Mouse (Mus musculus): ENCODE results near the gene Slc27a1. TPM values are rescaled to one million over a fixed set of nuclear protein-coding genes. Genes with fewer than 3 reads are reported as not detected.

Slc27a1 gene
- 14.2 and 19.8 TPM in 2 replicates for polyA plus RNA-seq (2012; ENCODE audit: low replicate concordance)

DNA sequence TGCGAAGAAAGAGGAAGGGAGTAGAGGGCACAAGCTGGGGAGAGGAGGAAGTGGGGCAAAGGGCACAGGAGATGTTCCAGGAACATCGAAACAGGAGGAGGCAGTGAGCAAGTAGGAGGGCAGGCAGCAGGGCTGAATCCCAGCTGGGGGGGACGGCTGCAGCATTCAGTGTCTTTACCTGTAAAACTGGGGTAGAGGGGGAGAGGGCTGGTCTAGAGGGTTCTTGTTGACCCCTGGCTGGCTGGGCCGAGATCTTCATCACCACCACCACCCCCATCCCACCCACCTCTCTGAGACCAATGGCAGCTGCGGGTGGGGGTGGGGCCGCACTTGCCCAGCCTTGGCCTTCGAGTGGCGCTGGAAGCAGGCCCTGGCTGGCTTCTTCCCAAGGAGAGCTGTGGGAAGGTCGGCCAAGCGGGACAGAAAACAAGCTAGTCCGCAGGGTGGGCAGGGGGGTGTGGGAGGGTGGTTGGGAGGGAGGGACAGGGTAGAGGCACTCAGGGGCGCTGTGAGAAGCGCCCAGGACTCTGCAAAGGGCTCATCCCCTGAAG lies at the start of gene Slc27a1:
Gene Slc27a1, plus strand, starts transcription at position 496 of the 551 bp plus-strand sequence.

DNA sequence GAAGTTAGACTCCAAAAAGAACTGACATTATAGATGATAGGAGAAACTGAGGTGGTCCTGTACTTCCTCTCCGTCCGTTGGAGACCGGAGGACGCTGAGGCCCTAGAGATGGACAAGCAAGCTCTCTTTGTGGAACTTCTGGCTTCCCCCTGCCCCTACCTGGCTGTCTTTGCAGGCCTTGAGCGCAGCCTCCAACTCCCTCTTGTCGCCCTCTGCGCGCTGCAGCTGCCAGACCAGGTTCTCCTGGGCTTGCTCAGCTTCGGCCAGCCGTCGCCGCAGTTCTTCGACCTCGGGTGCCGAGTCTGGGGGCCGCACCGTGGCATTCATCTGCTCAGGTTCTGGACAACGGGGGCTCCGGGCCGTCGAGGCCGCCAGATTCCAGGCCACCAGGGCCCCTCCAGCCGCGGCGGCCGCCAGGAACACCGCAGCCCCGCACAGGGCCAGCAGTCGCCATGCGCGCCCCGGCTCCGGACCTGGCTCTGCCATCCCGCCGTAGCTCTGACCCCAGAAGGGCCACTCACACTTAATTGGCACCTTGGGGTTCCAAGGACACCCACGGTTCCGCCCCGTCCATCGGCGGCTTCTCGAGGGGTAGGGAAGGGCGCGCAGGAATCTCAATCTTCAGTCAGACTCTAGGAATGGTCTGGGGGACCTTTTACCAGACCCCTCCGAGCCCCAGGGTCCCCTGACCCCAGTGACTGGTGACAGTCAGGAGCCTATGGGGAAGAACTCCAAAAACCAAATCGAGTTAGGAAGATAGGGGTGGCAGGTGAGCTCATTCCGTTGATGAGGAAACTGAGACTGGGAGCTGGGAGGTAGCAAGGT lies 43.2 kb upstream of the Slc27a1 start, which contains the start of gene Ccdc194:
Gene Ccdc194, minus strand, starts transcription at position 486 of the 825 bp plus-strand sequence.

DNA sequence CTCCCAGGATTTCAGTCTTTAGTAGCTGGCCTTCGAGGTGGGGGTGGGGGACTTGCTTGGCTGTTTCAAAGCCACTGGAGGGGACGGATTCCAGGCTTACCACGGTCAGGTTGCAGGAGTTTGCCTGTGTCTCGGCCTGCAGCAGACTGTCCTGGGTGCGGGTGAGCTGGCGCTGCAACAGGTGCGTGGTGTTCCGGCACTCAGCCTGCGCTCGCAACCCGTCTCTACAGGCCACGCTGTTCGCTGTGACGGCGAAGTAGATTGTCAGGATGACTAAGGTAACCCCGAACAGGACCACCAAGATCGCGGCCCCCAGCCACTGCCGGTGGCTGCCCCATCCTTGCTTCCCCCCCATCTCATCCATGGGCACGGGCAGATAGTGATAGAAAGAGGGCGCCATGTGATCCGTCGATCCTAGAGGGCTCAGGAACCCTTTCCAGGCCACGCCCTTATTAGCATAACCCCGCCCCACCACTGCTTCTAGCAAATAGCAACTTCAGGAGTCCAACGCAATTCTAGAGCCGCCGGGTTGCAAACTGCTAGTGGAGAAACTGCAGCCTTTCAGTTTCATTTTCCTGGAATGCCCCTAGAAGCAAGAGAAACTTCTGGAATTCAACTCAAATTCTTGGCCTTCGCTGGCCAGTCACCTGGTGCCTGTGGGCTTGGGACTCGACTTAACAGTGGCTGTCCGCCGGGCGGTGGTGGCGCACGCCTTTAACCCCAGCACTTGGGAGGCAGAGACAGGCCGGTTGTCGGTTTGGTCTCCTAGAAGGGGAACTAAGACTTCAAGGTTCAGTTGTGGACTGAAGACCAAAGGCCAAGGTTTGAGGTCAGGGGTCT lies 31.4 kb upstream of the Slc27a1 start, which contains the start of gene Bst2:
Gene Bst2, minus strand, starts transcription at position 429 of the 840 bp plus-strand sequence.

DNA sequence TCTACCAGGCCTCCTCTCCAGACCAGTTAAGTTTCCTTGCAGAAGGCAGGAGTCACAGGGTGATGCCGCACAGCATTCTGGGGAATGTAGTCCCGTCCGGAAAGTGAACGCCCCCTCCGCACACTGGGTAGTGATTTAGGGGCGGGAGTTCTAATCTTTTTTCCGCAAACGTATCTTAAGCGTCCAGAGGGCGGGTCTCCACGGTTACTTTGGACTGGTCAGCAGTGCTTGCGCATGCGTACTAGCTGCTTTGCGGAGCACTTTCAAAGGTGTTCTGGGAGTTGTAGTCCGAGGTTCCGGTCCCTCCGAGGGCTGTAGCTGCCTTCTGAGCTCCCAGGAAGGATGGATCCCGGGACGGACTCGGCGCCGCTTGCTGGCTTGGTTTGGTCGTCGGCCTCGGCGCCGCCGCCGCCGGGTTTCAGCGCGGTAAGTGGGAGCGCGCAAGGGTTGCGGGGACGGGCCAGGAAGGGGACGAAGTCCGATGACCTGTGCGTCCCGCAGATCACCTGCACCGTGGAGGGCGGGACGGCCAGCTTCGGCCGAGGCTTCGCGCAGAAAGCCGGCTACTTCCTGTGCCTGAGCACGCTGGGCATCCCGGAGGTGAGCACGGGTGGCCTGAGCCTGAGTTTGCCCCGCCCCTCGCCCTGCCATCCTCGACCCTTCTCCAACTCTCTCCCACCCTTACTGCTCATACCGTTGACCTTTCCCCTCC lies 25.9 kb upstream of the Slc27a1 start, which contains the start of gene Mvb12a:
Gene Mvb12a, plus strand, starts transcription at position 291 of the 712 bp plus-strand sequence.

DNA sequence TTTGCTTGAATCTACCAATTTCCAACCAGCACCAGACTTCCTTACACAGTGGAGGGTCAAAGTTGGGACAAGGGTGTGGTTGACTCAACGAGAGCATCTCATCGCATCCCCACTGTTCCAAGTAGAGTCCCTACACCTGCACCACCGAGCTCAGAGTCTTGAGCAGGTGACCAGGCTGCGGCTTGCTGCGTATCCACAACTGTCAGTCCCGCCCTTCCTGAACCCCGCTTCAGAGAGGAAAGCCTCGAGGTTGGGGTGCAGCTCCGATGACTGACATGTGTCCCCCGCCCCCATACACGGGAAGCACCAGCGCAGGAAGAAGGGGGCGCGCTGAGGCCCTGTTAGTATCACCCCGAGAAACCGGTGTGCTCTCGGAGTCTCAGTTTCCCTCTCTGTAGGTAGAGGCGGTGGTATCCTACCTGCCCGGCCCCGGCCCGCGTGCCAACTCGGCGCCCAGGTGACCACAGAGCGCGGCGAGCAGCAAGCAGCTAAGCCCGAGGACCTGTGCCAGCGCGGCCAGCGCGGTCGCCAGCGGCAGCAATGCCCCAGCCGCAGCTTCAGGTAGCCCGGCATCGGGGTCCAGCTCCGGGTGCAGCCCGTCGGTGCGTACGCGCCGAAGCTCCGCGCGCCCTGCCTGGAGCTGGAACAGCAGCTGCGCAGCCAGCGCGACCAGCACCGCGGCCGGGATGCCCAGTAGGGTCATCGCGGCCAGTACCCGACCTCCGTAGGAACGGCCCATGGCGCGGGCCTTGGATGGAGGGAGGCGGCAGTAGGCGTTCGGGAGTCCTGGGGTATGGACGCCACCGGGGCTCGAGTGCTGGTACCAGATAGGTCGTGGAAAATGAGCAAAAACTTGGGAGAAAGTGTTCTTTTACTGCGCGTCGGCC lies 10.4 kb upstream of the Slc27a1 start, which contains the start of gene Tmem221:
Gene Tmem221, minus strand, starts transcription at position 801 of the 887 bp plus-strand sequence.

DNA sequence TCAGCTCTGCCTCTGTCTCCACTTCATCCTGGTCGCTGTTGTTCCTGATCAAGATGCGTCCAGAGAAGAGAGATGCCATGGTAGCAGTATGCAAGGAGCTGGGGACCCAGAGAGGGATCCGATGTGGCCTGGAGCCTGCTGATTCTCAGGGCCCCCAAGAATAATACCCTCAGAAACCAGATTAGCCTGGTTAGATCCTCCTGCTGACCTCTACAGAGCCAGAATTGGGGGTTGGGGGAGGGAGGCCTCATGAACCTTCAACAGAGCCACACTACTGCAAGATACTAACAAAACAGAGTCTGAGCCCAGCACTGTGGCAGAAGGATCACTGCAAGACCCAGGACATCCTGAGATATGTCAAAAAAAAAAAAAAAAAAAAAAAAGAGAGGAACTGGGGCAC lies 2.2 kb upstream of the Slc27a1 start, which contains the start of gene Nxnl1:
Gene Nxnl1, minus strand, starts transcription at position 101 of the 400 bp plus-strand sequence.

DNA sequence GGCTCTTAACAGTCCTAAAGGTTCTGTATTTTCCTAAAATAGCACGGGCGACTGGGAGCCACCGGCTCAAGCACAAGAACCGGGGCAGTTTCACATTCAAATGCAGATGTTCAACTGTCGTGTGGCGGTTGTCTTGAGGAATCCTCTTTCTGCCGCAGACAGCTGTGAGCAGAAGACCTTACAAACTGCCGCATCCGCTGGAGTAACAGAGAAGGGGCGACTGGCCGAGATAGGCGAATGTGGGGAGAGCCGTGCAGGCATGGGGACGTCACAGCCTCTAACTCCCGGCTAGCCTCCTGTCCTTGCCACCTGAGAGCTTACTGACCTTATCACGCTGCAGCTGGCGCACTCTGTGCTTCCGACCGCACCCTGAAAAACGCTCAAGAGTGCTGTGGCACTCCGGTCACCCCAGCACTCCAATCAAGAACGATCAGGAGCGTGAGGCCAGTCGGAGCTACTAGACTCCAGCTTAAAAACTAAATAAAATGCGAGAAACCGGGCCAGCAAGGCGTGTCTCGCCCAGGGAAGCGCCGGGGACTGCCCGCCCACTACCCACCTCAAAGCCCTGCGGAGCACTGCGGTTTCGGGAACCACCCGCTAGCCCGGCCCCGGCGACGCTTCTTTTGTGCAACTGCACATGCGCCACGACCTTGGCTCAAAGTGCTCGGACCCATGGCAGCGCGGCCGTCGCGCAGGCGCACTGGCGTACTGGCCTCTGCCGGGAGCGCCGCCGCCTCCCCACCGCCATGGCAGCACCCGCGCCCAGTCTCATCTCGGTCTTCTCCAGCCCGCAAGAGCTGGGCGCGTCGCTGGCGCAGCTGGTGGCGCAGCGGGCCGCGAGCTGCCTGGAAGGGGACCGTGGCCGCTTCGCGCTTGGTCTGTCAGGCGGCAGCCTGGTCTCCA lies 23.0 kb downstream of the Slc27a1 start, which contains the start of gene Pgls:
Gene Pgls, plus strand, starts transcription at position 706 of the 903 bp plus-strand sequence.

DNA sequence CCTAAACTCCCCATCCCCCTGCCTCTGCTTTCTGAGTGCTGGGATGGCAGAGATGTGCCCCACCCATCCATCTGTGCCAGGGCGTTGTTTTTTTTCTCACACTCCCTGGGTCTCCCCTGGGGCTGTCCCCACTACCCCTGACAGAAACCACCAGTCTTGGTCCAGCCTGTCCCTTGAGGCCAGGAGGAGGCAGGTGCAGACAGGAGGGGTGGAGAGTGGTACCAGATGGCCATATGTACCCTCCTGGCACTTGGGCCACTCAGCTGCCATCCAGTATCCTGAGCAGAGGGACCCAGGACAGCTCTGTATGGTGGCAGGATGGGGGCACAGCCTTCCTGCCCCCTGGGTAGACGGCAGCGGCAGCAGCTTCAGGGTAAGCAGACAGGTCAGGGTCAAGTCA lies 28.8 kb downstream of the Slc27a1 start, which contains the start of gene Fam129c:
Gene Fam129c, plus strand, starts transcription at position 198 of the 400 bp plus-strand sequence.

DNA sequence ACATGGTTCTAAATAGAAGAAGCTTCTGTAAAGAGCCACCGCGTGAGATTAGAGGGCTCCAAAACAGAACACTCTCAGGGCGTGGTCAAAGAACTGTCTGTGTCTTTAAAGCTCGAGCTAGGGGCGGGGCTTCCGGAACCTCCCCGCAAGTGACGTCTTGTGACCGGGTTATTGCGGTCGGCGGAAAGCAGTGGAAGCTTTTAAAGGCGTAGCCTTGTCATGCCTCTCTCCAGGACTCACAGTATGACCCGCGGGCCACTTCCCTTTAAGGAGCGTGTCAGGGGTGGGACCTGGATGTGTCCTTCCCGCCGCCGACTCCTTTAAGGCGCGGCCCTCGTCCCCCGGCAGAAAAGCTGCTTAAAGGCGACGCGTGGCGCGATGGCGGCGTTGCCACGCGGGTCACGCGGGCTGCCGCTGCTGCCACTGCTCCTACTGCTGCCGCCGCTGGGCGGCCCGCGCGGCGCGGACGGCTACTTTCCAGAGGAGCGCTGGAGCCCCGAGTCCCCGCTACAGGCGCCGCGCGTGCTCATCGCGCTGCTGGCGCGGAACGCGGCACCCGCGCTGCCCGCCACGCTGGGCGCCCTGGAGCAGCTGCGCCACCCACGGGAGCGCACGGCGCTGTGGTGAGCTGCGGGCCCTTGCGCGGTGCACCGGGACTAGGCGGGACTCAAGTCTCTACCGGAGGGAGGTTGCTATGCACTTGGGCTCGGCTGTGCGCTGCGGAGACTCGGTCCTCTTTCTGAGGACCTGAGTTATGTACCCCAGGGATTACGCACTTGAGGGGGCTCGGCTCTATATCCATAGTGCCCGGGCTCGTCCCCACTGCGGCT lies 42.4 kb downstream of the Slc27a1 start, which contains the start of gene Colgalt1:
Gene Colgalt1, plus strand, starts transcription at position 177 of the 830 bp plus-strand sequence.

Other genes with a start within 250 kb of the Slc27a1 start
- 230 and 318 TPM in 2 replicates for gene Use1, start 202.0 kb upstream of the Slc27a1 start, polyA plus RNA-seq (2012; ENCODE audit: low replicate concordance)
- gene Ocel1, start 197.6 kb upstream of the Slc27a1 start, polyA plus RNA-seq (2012; ENCODE audit: low replicate concordance): 49.5 and 128 TPM in 2 replicates
- gene Nr2f6, start 186.9 kb upstream of the Slc27a1 start, polyA plus RNA-seq (2012; ENCODE audit: low replicate concordance): 47.0 and 71.0 TPM in 2 replicates
- gene Ushbp1, start 173.1 kb upstream of the Slc27a1 start, polyA plus RNA-seq (2012; ENCODE audit: low replicate concordance): 0.64 and 1.2 TPM in 2 replicates
- gene Babam1, start 172.0 kb upstream of the Slc27a1 start, polyA plus RNA-seq (2012; ENCODE audit: low replicate concordance): 86.4 and 115 TPM in 2 replicates
- 4.4 and 11.0 TPM in 2 replicates for gene Ankle1, start 162.9 kb upstream of the Slc27a1 start, polyA plus RNA-seq (2012; ENCODE audit: low replicate concordance)
- gene Abhd8, start 105.2 kb upstream of the Slc27a1 start, polyA plus RNA-seq (2012; ENCODE audit: low replicate concordance): 63.5 and 128 TPM in 2 replicates
- gene Mrpl34, start 103.9 kb upstream of the Slc27a1 start, polyA plus RNA-seq (2012; ENCODE audit: low replicate concordance): 62.6 and 70.7 TPM in 2 replicates
- 230 and 542 TPM in 2 replicates for gene Dda1, start 99.7 kb upstream of the Slc27a1 start, polyA plus RNA-seq (2012; ENCODE audit: low replicate concordance)
- 8.3 and 23.9 TPM in 2 replicates for gene Ano8, start 82.9 kb upstream of the Slc27a1 start, polyA plus RNA-seq (2012; ENCODE audit: low replicate concordance)
- gene Gtpbp3, start 80.8 kb upstream of the Slc27a1 start, polyA plus RNA-seq (2012; ENCODE audit: low replicate concordance): 21.2 and 52.5 TPM in 2 replicates
- 7.0 and 42.5 TPM in 2 replicates for gene Plvap, start 57.1 kb upstream of the Slc27a1 start, polyA plus RNA-seq (2012; ENCODE audit: low replicate concordance)
- gene Ccdc194, start 43.2 kb upstream of the Slc27a1 start, polyA plus RNA-seq (2012; ENCODE audit: low replicate concordance): 0.10 TPM in 1 of 2 replicates, not detected in the other
- gene Bst2, start 31.4 kb upstream of the Slc27a1 start, polyA plus RNA-seq (2012; ENCODE audit: low replicate concordance): 136 and 509 TPM in 2 replicates
- 126 and 231 TPM in 2 replicates for gene Mvb12a, start 26.0 kb upstream of the Slc27a1 start, polyA plus RNA-seq (2012; ENCODE audit: low replicate concordance)
- 0.84 and 2.7 TPM in 2 replicates for gene Tmem221, start 10.0 kb upstream of the Slc27a1 start, polyA plus RNA-seq (2012; ENCODE audit: low replicate concordance)
- 0.04 TPM in 1 of 2 replicates, not detected in the other for gene Nxnl1, start 2.3 kb upstream of the Slc27a1 start, polyA plus RNA-seq (2012; ENCODE audit: low replicate concordance)
- 279 and 289 TPM in 2 replicates for gene Pgls, start 23.3 kb downstream of the Slc27a1 start, polyA plus RNA-seq (2012; ENCODE audit: low replicate concordance)
- 109 and 215 TPM in 2 replicates for gene Fam129c, start 28.8 kb downstream of the Slc27a1 start, polyA plus RNA-seq (2012; ENCODE audit: low replicate concordance)
- gene Colgalt1, start 42.1 kb downstream of the Slc27a1 start, polyA plus RNA-seq (2012; ENCODE audit: low replicate concordance): 60.9 and 103 TPM in 2 replicates
- gene Unc13a, start 102.9 kb downstream of the Slc27a1 start, polyA plus RNA-seq (2012; ENCODE audit: low replicate concordance): 0.42 and 0.58 TPM in 2 replicates
- 114 and 286 TPM in 2 replicates for gene Jak3, start 107.4 kb downstream of the Slc27a1 start, polyA plus RNA-seq (2012; ENCODE audit: low replicate concordance)
- 77.9 and 105 TPM in 2 replicates for gene Insl3, start 120.3 kb downstream of the Slc27a1 start, polyA plus RNA-seq (2012; ENCODE audit: low replicate concordance)
- gene B3gnt3, start 132.9 kb downstream of the Slc27a1 start, polyA plus RNA-seq (2012; ENCODE audit: low replicate concordance): 0.63 and 2.8 TPM in 2 replicates
- gene Fcho1, start 156.8 kb downstream of the Slc27a1 start, polyA plus RNA-seq (2012; ENCODE audit: low replicate concordance): 265 and 572 TPM in 2 replicates